Mouse (Mus musculus): ENCODE measurements around the gene Kcns1.

Kcns1 gene

DNA sequence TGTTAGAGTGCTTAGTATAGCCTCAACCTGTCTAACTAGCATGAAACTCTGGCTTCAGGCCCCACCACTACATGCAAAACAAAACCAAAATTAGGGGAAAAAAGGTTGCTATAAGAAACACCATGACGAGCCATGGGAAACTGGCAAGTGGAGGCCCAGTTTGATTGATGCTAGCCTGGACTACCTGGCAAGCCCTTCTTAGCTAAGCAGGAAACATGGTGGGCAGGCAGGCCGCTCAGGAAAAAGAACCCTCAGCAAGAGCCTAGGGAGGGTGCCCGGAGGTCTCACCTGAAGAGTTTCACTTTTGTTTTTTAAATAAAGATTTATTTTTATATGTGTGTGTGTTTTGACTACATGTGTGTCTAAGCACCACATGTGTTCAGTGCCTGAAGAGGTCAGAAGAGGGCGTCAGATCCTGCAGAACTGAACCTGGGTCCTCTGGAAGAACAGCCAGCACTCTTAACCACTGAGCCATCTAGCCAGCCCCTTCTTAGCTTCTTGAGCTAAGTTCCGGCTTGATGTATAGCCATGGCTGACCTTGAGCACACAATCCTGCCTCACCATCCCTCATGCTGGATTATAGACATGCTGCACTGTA, 47.6 kb downstream of the Kcns1 start:
- no peak for DNase-seq (ENCODE audit: low spot score)

DNA sequence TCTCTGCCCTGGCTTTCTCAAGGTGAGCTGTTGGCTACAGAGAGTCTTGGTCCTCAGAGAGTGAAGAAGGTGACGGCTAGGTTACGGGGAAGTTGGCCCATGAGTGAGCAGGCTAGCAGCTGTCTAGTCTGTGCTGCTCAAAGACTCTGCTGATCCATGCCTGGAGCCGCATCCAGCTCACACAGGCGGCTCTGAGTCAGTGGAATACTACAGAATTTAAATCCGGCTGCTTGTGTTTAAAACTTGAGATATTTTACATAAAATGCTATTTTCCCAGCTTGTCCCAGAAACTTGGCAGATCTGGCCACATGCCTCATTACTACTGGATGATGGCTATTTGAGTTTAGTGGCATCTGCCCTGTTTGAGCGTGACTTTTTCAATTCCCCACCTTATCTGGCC, 51.4 kb downstream of the Kcns1 start:
- no peak for DNase-seq (ENCODE audit: low spot score)

DNA sequence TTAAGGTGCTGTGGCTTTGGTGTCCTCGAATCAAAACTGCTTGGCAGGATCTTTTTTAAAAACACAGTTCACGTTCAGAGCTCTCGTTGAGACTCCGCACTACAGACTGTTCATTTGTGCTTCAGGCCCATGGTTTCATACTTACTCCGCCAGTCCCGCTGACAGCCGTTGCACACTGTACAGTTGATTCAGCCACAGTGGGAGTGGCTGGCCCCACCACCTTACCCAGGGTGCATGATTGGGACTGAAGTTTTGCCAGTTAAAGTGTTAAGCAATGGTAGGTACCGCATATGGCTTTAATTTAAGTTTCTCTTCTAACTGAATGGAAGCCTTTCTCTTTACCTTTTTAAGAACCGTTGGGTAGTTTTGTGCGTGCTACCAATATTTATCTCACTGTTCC, 55.4 kb downstream of the Kcns1 start:
- DNase-seq (ENCODE audit: low spot score), result no peak

DNA sequence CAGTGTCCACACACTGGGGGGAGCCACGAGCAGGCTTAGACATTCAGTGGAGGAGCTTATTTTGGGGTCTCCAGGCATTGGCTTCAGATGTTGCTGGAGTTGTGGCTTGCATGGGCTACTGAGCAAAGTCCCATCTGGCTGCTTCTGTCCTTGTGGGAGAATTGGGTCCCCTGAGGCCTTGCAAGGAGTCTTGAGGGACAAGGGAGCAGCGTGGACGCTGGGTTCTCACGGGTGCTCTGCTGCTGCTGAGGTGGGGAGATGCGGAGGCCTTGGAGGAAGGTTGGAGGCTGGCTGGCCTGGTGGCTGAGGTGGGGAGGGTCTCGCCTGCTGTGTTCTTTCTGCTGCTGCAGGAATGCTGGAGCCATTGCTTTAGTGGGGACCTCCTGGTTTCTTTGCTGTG, 56.9 kb downstream of the Kcns1 start:
- DNase-seq (ENCODE audit: low spot score), result no peak

Measured in layer of hippocampus, adult 11-12 months (tissue).